Comparison of ENCODE assay signal across 31 mouse cellular contexts in the genomic region with DNA sequence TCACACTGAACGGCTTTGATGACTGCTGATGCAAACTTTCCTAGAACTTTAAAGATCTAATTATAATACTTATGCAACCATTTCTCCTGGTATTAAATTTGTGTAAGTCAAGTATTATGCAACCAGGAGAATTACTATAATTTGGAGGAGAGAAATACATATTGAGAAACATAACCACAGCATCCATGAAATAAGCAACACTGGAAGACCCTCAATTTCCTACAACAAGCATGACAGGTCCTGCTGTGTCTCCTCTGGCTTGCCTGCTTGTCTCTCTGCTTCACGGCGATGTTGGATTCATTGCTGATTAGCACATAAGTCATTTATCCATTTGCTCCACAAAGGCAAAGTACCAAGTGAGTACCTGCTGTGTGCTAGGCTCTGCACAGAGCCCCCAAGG.
"Had no signal": no experiment of that assay in that cellular context is flagged by ENCODE, and none has a peak within 500 bp of the region (broad histone marks: within the 10 kb centered on the region; RNA-seq: fewer than 3 reads in every experiment).

No protein-coding gene starts in this region.

- DNase-seq: left cerebral cortex, postnatal 4 days; liver; liver, embryonic 13.5 days; liver, postnatal 0 days; lung, adult 2 months; lung, embryonic 14.5 days; lung, postnatal 10 days; lung, postnatal 14 days; lung, postnatal 36 days; lung, postnatal 4 days; midbrain, embryonic 14.5 days had no signal

- ATAC-seq: liver, embryonic 12.5 days; liver, postnatal 0 days; midbrain, embryonic 13.5 days; midbrain, embryonic 15.5 days; midbrain, embryonic 16.5 days had no signal

- H3K4me3 ChIP-seq: limb, embryonic 10.5 days; limb, embryonic 12.5 days; limb, embryonic 13.5 days; limb, embryonic 15.5 days; liver, embryonic 12.5 days; liver, embryonic 13.5 days; liver, embryonic 15.5 days; lung, embryonic 15.5 days; megakaryocyte, embryonic 14.5 days; midbrain, embryonic 10.5 days; midbrain, embryonic 12.5 days; midbrain, embryonic 13.5 days; midbrain, embryonic 15.5 days; myocyte; neural tube, embryonic 12.5 days; neural tube, embryonic 13.5 days had no signal

- H3K4me2 ChIP-seq: limb, embryonic 12.5 days; limb, embryonic 13.5 days; limb, embryonic 15.5 days; liver, embryonic 11.5 days; liver, embryonic 12.5 days; liver, embryonic 13.5 days; liver, embryonic 15.5 days; lung, embryonic 14.5 days; lung, embryonic 15.5 days; midbrain, embryonic 11.5 days; midbrain, embryonic 12.5 days; midbrain, embryonic 13.5 days; midbrain, embryonic 15.5 days; neural tube, embryonic 12.5 days; neural tube, embryonic 13.5 days had no signal

- H3K9ac ChIP-seq: limb, embryonic 12.5 days; limb, embryonic 13.5 days; limb, embryonic 15.5 days; liver, embryonic 12.5 days; liver, embryonic 13.5 days; liver, embryonic 14.5 days; liver, embryonic 15.5 days; liver, postnatal 0 days; lung, embryonic 14.5 days; lung, embryonic 15.5 days; midbrain, embryonic 12.5 days; midbrain, embryonic 13.5 days; midbrain, embryonic 15.5 days; neural tube, embryonic 12.5 days; neural tube, embryonic 13.5 days had no signal

- H3K27me3 ChIP-seq: limb, embryonic 12.5 days; limb, embryonic 13.5 days; limb, embryonic 15.5 days; liver, embryonic 12.5 days; liver, embryonic 13.5 days; liver, embryonic 15.5 days; lung, embryonic 15.5 days; megakaryocyte, embryonic 14.5 days; midbrain, embryonic 12.5 days; midbrain, embryonic 13.5 days; midbrain, embryonic 15.5 days; neural tube, embryonic 12.5 days; neural tube, embryonic 13.5 days had no signal

- H3K36me3 ChIP-seq: limb, embryonic 10.5 days; limb, embryonic 12.5 days; limb, embryonic 13.5 days; limb, embryonic 15.5 days; liver, embryonic 12.5 days; liver, embryonic 13.5 days; liver, embryonic 15.5 days; lung, embryonic 15.5 days; midbrain, embryonic 10.5 days; midbrain, embryonic 12.5 days; midbrain, embryonic 13.5 days; midbrain, embryonic 15.5 days; neural tube, embryonic 12.5 days; neural tube, embryonic 13.5 days had no signal

- H3K4me1 ChIP-seq: liver, embryonic 12.5 days; liver, embryonic 13.5 days; liver, embryonic 15.5 days; lung, embryonic 15.5 days; megakaryocyte, embryonic 14.5 days; midbrain, embryonic 10.5 days; midbrain, embryonic 12.5 days; midbrain, embryonic 13.5 days; midbrain, embryonic 15.5 days; neural tube, embryonic 12.5 days had no signal

- H3K27ac ChIP-seq: limb, embryonic 10.5 days; limb, embryonic 12.5 days; limb, embryonic 13.5 days; limb, embryonic 15.5 days; liver, embryonic 12.5 days; liver, embryonic 13.5 days; liver, embryonic 14.5 days; liver, embryonic 15.5 days; lung, embryonic 15.5 days; macrophage; midbrain, embryonic 10.5 days; midbrain, embryonic 12.5 days; midbrain, embryonic 13.5 days; midbrain, embryonic 15.5 days; neural tube, embryonic 12.5 days; neural tube, embryonic 13.5 days had no signal

- H3K9me3 ChIP-seq: limb, embryonic 10.5 days; limb, embryonic 12.5 days; limb, embryonic 13.5 days; limb, embryonic 15.5 days; liver, embryonic 12.5 days; liver, embryonic 13.5 days; liver, embryonic 15.5 days; lung, embryonic 15.5 days; megakaryocyte, embryonic 14.5 days; midbrain, embryonic 10.5 days; midbrain, embryonic 12.5 days; midbrain, embryonic 15.5 days; neural tube, embryonic 12.5 days; neural tube, embryonic 13.5 days had no signal
